ENCODE assay signal across 9 mouse cellular contexts in genomic region chr14:25585545-25586301, GRCm38 (mm10).
DNase-seq lines count a peak whose midpoint lies in the region; ATAC-seq and TF ChIP-seq lines count a peak whose summit lies in the region.
"Had no signal": no experiment of that assay in that cellular context is flagged by ENCODE, and none has a peak within 500 bp of the region (broad histone marks: within the 10 kb centered on the region; RNA-seq: fewer than 3 reads in every experiment).

No protein-coding gene starts in this region.

- no peak overlapping the region for H3K4me2 ChIP-seq in kidney, postnatal 0 days (ENCODE audit: low read length)
- peak overlapping the region; percentile 20; the same call in 1 of the 2 replicates for H3K4me2 ChIP-seq in heart, embryonic 11.5 days
- peak overlapping the region; percentile 16; the same call in 1 of the 2 replicates for H3K4me2 ChIP-seq in neural tube, embryonic 11.5 days (ENCODE audit: low read depth)

- TF ChIP-seq CTCF in kidney, postnatal 0 days (IDR thresholded peaks at IDR 0.05; ENCODE audit: low read depth), result no peak
- no peak for TF ChIP-seq CTCF in thymus, adult 2 months (IDR thresholded peaks at IDR 0.05; ENCODE audit: borderline replicate concordance, control insufficient read depth, extremely low read depth, insufficient read depth, low read length, poor library complexity)

- no peaks in the 10 kb centered on the region for H3K9me3 ChIP-seq in kidney, postnatal 0 days (replicated peaks; ENCODE audit: low read length)
- H3K9me3 ChIP-seq in heart, embryonic 11.5 days (replicated peaks; ENCODE audit: control insufficient read depth, low read length), result no peaks in the 10 kb centered on the region
- no peaks in the 10 kb centered on the region for H3K9me3 ChIP-seq in neural tube, embryonic 11.5 days (ENCODE audit: control insufficient read depth, low read length)

- no peak for TF ChIP-seq POLR2A in thymus, adult 2 months (IDR thresholded peaks at IDR 0.05; ENCODE audit: control insufficient read depth, extremely low read depth, insufficient read depth, low read length, poor library complexity)

- peak overlapping the region; percentile 15; the same call in 1 of the 2 replicates for H3K9ac ChIP-seq in kidney, postnatal 0 days (ENCODE audit: low read depth, low read length)
- H3K9ac ChIP-seq in heart, embryonic 11.5 days (ENCODE audit: low read depth, low read length), result peak overlapping the region; percentile 4; the same call in 1 of the 2 replicates
- peak overlapping the region; percentile 62 for H3K9ac ChIP-seq in neural tube, embryonic 11.5 days (ENCODE audit: low read length)

- ATAC-seq in kidney, postnatal 0 days (replicated peaks; ENCODE audit: low FRiP score, low read depth), result no peak; the same call in 1 of the 2 replicates
- peak; percentile 46; the same call in 1 of the 2 replicates for ATAC-seq in heart, embryonic 11.5 days (replicated peaks; ENCODE audit: insufficient number of reproducible peaks, low FRiP score, low TSS enrichment)
- ATAC-seq in neural tube, embryonic 11.5 days (ENCODE audit: insufficient read depth, low FRiP score, low TSS enrichment), result peak; percentile 76

- H3K36me3 ChIP-seq in kidney, postnatal 0 days (ENCODE audit: insufficient read depth, low read length), result peaks cover 23% of the 10 kb centered on the region
- H3K36me3 ChIP-seq in heart, embryonic 11.5 days (ENCODE audit: control insufficient read depth, insufficient read depth, low read length), result peaks cover 12% of the 10 kb centered on the region
- H3K36me3 ChIP-seq in neural tube, embryonic 11.5 days (ENCODE audit: control insufficient read depth, insufficient read depth, low read length), result peaks cover 2% of the 10 kb centered on the region
- H3K36me3 ChIP-seq in thymus, adult 2 months (ENCODE audit: control insufficient read depth, insufficient read depth, low read length), result peaks cover 15% of the 10 kb centered on the region; the same call in 1 of the 2 replicates
- H3K36me3 ChIP-seq: G1E had no signal

- DNase-seq in kidney, postnatal 0 days (ENCODE audit: low spot score), result peak; percentile 64
- no peak for DNase-seq in kidney, adult 11 months
- DNase-seq in cerebellum, postnatal 4 days (ENCODE audit: low spot score in 2 of 2), result peak; percentile 42 to 75
- peak; percentile 52 to 63 for DNase-seq in layer of hippocampus, postnatal 25 days (ENCODE audit: extremely low spot score in 1 of 2, low spot score in 1 of 2)
- DNase-seq in neural tube, embryonic 11.5 days (ENCODE audit: low spot score), result peak; percentile 87
- DNase-seq in urinary bladder, postnatal 14 days (ENCODE audit: low spot score), result no peak
- DNase-seq in thymus, adult 2 months, result no peak

- peaks cover 36% of the 10 kb centered on the region for H3K4me1 ChIP-seq in kidney, postnatal 0 days (replicated peaks; ENCODE audit: insufficient read depth, low read length)
- peaks cover 56% of the 10 kb centered on the region for H3K4me1 ChIP-seq in heart, embryonic 11.5 days (ENCODE audit: control insufficient read depth, insufficient read depth, low read length)
- peaks cover 65% of the 10 kb centered on the region for H3K4me1 ChIP-seq in neural tube, embryonic 11.5 days (ENCODE audit: control insufficient read depth, insufficient read depth, low read length)
- peaks cover 17% of the 10 kb centered on the region for H3K4me1 ChIP-seq in thymus, adult 2 months (replicated peaks; ENCODE audit: control insufficient read depth, insufficient read depth, low read length)

- H3K27ac ChIP-seq in kidney, postnatal 0 days, result peak overlapping the region; percentile 10; the same call in 1 of the 2 replicates
- peak overlapping the region; percentile 92 for H3K27ac ChIP-seq in heart, embryonic 11.5 days (ENCODE audit: low read depth, low read length)
- H3K27ac ChIP-seq in neural tube, embryonic 11.5 days (ENCODE audit: low read depth, low read length), result peak overlapping the region; percentile 98
- H3K27ac ChIP-seq in thymus, adult 2 months (ENCODE audit: control insufficient read depth, insufficient read depth, low read length), result no peak overlapping the region

- H3K27me3 ChIP-seq in kidney, postnatal 0 days (ENCODE audit: insufficient read depth, low read length), result no peaks in the 10 kb centered on the region
- H3K27me3 ChIP-seq in heart, embryonic 11.5 days (ENCODE audit: control insufficient read depth, insufficient read depth, low read length), result no peaks in the 10 kb centered on the region
- no peaks in the 10 kb centered on the region for H3K27me3 ChIP-seq in neural tube, embryonic 11.5 days (ENCODE audit: control insufficient read depth, insufficient read depth, low read length)
- H3K27me3 ChIP-seq in thymus, adult 2 months (ENCODE audit: control insufficient read depth, insufficient read depth, low read length), result no peaks in the 10 kb centered on the region

- H3K4me3 ChIP-seq in kidney, postnatal 0 days (replicated peaks; ENCODE audit: low read depth, low read length), result no peak overlapping the region
- no peak overlapping the region for H3K4me3 ChIP-seq in heart, embryonic 11.5 days (ENCODE audit: low read depth, low read length)
- H3K4me3 ChIP-seq in neural tube, embryonic 11.5 days (ENCODE audit: low read depth, low read length), result no peak overlapping the region
- no peak overlapping the region for H3K4me3 ChIP-seq in thymus, adult 2 months (ENCODE audit: control insufficient read depth, insufficient read depth, low read length)

- WGBS in kidney, postnatal 0 days, result 37% methylated on average over 21 of the region's 21 CpGs
- WGBS in heart, embryonic 11.5 days (ENCODE audit: insufficient replicate concordance), result 24% methylated on average over 21 of the region's 21 CpGs
- 23% methylated on average over 18 of the region's 21 CpGs for WGBS in neural tube, embryonic 11.5 days
- 96% methylated on average over 21 of the region's 21 CpGs for WGBS in thymus, adult 2 months

Comparison
In these comparisons a context has a peak if more than half of its experiments do, and no peak if none do; other contexts are left out.
1. DNase-seq: peak in kidney, postnatal 0 days (single experiment), cerebellum, postnatal 4 days (2 of 2), layer of hippocampus, postnatal 25 days (2 of 2) and neural tube, embryonic 11.5 days (single experiment); none in kidney, adult 11 months (single experiment), urinary bladder, postnatal 14 days (single experiment) and thymus, adult 2 months (single experiment).
2. H3K9ac ChIP-seq: peak in every context shown above with its lines; median percentile 62 in neural tube, embryonic 11.5 days; 15 in kidney, postnatal 0 days; 4 in heart, embryonic 11.5 days.